Mouse (Mus musculus) heart, embryonic 10.5 days (tissue): ENCODE results near the gene Hltf. TPM values are rescaled to one million over a fixed set of nuclear protein-coding genes. Genes with fewer than 3 reads are reported as not detected.

Source experiments
- polyA plus RNA-seq: library from polyadenylated mRNA; unstranded; fragments of >200 nt; fragmentation: Nextera tagmentation; extraction: Ambion mirVana; gene quantifications from 2 replicates; pipeline ENCODE4 v1.2.1, GENCODE M21; 2016

Gene Hltf
- polyA plus RNA-seq, 1 experiment from 2014 or later = 15.7 TPM

Other genes with a start within 250 kb of the Hltf start
- gene Cp, start 100.8 kb upstream of the Hltf start, polyA plus RNA-seq = 0.29 and 0.39 TPM in 2 replicates
- gene Hps3, start 22.5 kb upstream of the Hltf start, polyA plus RNA-seq = 9.2 and 11.4 TPM in 2 replicates
- gene Gyg, start 97.5 kb downstream of the Hltf start, polyA plus RNA-seq = 444 and 807 TPM in 2 replicates
- gene Cpa3, start 184.4 kb downstream of the Hltf start, polyA plus RNA-seq = 0.28 and 0.36 TPM in 2 replicates
- gene Cpb1, start 217.9 kb downstream of the Hltf start, polyA plus RNA-seq = not detected in 2 replicates